8 mouse cellular contexts compared by ENCODE assay signal in the genomic region with DNA sequence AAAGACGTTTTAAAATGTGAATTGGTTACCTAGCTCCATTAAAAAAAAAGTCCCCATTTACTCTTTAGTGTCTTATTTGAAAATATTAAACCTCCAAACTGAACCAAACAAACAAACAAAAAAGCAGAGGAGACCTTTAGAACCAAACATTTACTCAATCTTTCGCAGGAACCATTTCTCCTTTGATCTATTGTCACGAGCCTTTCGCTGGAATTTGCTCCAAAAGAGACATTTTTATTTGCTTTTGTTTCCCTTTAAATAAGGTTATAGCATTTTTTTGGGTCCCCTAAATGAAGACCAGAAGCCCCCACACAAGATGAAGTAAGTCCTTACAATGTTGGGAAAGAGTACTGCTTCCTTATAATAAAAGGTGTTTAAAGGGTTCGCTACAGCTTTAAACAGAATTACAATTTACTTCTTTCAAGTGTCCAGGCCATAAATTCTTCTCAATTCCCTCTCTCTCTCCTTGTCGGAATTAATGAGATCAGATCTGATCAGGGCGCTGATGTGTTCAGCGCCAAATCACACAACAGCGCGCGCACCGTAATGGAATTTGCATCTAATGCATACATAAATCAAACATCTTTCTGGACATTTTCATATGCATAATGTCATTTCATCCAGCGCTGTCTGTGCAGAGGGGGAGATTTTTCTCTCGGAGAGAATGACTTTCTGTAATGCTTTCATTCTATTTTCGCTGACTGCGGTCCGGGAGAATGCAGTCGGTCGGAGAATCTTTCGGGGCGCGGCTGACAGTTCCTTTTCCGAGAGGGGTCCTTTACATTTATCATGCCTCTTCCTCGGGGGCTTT.
DNase-seq lines count a peak whose midpoint lies in the region; ATAC-seq and TF ChIP-seq lines count a peak whose summit lies in the region.

No protein-coding gene starts in this region.

- H3K9me3 ChIP-seq in limb, embryonic 10.5 days (replicated peaks), result no peaks in the 10 kb centered on the region
- no peaks in the 10 kb centered on the region for H3K9me3 ChIP-seq in neural tube, embryonic 12.5 days

- no peaks in the 10 kb centered on the region for H3K4me1 ChIP-seq in embryonic fibroblast, embryonic 13.5 days (ENCODE audit: control insufficient read depth, insufficient read depth, low read length)
- peaks cover 37% of the 10 kb centered on the region for H3K4me1 ChIP-seq in limb, embryonic 10.5 days
- peaks cover 50% of the 10 kb centered on the region for H3K4me1 ChIP-seq in neural tube, embryonic 12.5 days

- no peak for TF ChIP-seq CTCF in layer of hippocampus, adult 2 months (conservative IDR thresholded peaks at IDR 0.05)
- no peak for TF ChIP-seq CTCF in embryonic fibroblast, embryonic 13.5 days (IDR thresholded peaks at IDR 0.05; ENCODE audit: borderline replicate concordance, insufficient read depth, low read length)

- no peak for TF ChIP-seq POLR2A in embryonic fibroblast, embryonic 13.5 days (IDR thresholded peaks at IDR 0.05; ENCODE audit: low read depth, low read length)

- H3K4me3 ChIP-seq in layer of hippocampus, adult 2 months, result peak overlapping the region; percentile 42
- H3K4me3 ChIP-seq in embryonic fibroblast, embryonic 13.5 days (ENCODE audit: insufficient read depth, low read length), result peak overlapping the region; percentile 7; the same call in 1 of the 2 replicates
- H3K4me3 ChIP-seq in limb, embryonic 10.5 days, result peak overlapping the region; percentile 25; the same call in 1 of the 2 replicates
- H3K4me3 ChIP-seq in neural tube, embryonic 12.5 days, result peak overlapping the region; percentile 21

- H3K36me3 ChIP-seq in limb, embryonic 10.5 days, result no peaks in the 10 kb centered on the region
- H3K36me3 ChIP-seq in neural tube, embryonic 12.5 days, result no peaks in the 10 kb centered on the region

- H3K27ac ChIP-seq in layer of hippocampus, adult 2 months, result peak overlapping the region; percentile 95
- no peak overlapping the region for H3K27ac ChIP-seq in embryonic fibroblast, embryonic 13.5 days (ENCODE audit: insufficient read depth, low read length)
- H3K27ac ChIP-seq in limb, embryonic 10.5 days, result no peak overlapping the region
- H3K27ac ChIP-seq in neural tube, embryonic 12.5 days, result no peak overlapping the region

- no peak; the same call in 1 of the 2 replicates for ATAC-seq in neural tube, embryonic 12.5 days (ENCODE audit: low FRiP score, low read depth)

- H3K27me3 ChIP-seq in limb, embryonic 10.5 days (ENCODE audit: low read depth, poor library complexity, severe bottlenecking), result peaks cover 94% of the 10 kb centered on the region
- H3K27me3 ChIP-seq in neural tube, embryonic 12.5 days (replicated peaks), result peaks cover 6% of the 10 kb centered on the region; the same call in 1 of the 2 replicates

- no peak overlapping the region for H3K9ac ChIP-seq in neural tube, embryonic 12.5 days

- H3K4me2 ChIP-seq in neural tube, embryonic 12.5 days (replicated peaks), result peak overlapping the region; percentile 60

- under 1% methylated on average over 24 of the region's 24 CpGs for WGBS in limb, embryonic 10.5 days
- under 1% methylated on average over 24 of the region's 24 CpGs for WGBS in neural tube, embryonic 12.5 days

- no peak for DNase-seq in layer of hippocampus, adult 2 months (ENCODE audit: low spot score in 2 of 2)
- DNase-seq in layer of hippocampus, adult 9-11 months, result no peak
- no peak for DNase-seq in limb, embryonic 10.5 days (ENCODE audit: low spot score)
- DNase-seq in kidney, adult 18-20 months, result no peak
- DNase-seq in adrenal gland, adult 18-20 months (ENCODE audit: low spot score in 2 of 2), result no peak
- no peak for DNase-seq in ovary, postnatal 10 days (ENCODE audit: low spot score)
